Mouse (Mus musculus) telencephalon, adult 2 months (tissue): ENCODE data around the gene Srrm3.

Source experiments
- DNase-seq: peaks from one replicate; pipeline ENCODE4 v3.0.0-alpha.2; 2011; ENCODE audit warnings: low read depth, low spot score

The Srrm3 gene

DNA sequence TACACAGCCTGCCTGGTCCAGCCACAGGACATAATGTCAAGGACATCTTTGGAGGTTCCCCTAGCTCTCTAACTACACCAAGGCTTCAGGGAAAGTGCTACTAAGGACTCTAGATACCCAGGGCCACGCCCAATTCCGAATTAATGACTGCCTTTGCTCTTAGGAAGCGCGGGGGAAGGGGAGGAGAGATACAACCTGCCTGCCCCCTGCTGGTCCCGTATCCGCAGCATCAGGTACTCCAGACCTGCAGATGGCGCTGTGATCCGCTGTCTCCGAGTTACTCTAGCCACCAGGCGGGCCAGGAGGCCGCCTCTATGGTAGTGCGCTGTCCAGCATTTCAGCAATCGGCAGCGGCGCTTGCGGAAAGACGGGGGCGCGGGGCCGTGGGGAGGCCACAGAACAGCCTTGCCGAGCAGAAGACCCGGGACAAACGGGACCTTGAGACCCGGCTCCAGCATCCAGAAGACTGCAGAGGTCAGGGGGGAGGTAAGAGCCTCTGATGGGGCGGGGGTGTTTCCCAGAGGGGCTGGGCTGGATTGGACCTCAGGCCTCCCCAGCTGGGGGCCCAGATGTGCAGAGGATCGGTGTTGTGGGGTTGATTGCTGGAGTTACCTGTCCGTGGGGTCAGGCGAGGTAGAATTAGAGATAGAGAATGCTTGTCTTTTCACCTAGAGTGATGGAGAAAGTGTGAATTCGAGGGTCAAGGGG, at the start of gene Srrm3:
Gene Srrm3, plus strand, starts transcription at position 336 of the 708 bp plus-strand sequence.
- DNase-seq, result peak; percentile 87

DNA sequence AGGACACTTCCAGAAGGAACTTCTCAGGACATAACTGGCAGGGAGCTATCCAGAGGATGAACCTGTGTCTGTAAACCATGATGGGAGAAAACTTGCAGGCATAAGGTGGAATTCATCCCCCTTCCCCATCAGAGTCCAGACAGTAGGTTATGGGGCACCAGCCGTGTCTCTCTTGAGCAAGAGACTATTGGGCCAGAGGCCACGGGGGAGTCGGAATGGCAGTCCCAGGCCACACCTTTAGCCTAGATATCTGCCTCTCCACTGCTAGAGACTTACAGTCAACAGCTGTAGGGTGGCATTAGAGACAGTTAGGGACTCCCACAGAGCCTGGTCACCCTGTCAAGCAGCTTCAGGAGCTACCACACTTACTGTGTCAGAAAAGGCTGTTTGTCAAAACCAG, 44.8 kb upstream of the Srrm3 start:
- DNase-seq, result no peak

DNA sequence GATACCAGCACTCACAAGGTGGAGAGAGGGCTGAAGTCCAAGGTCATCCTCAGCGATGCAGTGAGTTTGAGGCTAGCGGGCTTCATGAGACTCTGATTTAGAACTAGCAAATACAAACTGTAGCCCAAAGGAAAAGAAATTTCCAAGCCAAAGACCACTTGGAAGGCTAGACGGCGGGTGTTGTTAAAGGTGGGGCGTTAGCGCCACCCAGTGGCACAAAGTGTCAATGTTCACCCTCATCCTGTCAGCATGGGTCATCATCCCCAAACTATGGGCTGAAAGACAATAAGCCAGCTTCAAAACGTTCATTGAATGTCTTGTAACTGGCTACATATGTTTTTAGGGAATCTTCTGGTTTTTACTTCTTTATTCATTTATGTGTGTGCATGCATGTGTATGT, 43.2 kb upstream of the Srrm3 start:
- no peak for DNase-seq

DNA sequence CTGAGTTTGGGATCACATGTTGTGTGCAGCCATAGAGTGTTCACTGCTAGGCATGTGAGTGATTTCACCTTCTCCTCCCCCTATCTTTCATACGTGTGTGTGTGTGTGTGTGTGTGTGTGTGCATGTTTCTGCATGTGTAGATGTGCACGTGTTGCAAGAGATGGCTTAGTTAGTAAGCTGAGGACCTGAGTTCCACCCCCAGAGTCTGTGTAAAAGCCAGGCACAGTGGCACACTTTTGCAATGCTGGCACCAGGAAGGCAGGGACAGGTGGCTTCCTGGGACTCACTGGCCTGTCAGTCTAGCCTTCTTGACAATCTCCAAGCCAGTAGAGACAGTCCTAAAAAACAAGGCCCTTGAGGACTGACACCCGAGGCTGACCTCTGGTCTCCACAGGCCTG, 41.7 kb upstream of the Srrm3 start:
- no peak for DNase-seq

DNA sequence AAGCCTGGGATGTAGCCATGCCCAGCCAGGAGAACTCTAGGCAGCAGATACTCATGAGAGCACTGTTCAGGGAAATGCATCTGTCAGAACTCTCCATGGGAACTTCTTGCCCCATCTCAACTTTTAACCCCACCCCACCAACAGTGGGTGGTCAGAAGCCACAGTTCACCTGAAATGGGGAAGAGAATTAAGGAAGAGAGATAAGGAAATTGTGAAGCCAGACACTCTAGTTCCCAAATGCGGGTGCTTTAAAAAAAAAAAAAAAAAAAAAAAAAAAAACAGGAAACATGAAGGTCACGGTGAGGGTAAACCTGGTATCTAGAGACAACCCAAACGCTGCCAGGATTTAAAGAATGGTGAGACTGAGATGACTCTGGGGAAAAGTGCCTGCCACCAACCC, 34.2 kb upstream of the Srrm3 start:
- DNase-seq, result no peak

DNA sequence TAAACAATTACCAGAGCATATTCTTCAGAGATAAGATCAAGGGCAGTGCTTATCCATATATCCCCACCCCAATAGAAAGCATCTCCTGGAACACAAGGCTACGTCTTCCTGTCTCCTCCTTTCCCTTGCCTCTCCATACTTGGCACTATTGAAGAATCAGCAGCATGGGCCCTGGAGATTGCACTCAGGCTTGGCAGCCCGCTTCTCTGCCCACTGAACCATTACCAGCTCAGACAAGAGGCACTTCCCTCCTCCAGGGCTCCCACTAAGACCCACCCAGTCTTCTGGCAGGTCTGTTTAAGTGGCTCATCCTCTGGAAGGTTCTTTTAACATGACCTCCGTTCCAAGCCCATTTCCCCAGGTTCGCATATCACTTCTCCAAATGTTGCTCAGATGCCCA, 30.1 kb upstream of the Srrm3 start:
- DNase-seq, result no peak

DNA sequence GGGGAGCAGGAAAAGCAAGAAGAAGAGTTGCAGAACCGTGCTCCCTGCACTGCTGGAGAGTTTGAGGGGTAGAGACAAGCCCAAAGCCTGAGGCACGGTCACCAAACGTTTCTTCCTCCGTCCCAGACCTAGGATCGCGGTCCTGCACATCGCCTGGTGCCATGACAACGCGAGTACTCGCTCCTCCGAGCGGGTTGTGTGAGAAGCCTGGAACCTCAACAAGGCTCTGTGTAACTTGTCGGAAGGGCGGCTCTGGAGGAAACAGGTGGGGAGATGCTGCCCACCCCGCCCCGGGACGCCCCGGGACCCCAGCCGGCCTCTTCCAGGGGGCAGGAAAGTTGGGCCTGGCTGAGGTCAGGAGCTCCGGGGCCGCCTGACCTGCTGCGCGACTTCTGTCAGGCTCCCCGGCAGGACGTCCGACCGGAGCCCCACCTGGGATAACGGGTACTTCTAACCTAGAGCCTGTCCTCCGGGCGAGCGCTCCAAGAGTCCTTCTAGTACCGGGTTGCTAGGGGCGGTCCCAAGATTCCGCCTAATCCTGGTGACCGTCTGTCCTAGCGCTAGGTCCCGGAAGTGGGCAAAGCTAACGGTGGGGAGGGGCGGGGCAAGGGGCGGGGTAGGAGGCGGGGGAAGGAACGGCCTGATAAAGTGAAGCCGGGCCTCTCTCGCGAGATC, 28.8 kb upstream of the Srrm3 start, which contains the start of gene Styxl1:
Gene Styxl1, minus strand, starts transcription at position 590 of the 675 bp plus-strand sequence.
- DNase-seq, result no peak

DNA sequence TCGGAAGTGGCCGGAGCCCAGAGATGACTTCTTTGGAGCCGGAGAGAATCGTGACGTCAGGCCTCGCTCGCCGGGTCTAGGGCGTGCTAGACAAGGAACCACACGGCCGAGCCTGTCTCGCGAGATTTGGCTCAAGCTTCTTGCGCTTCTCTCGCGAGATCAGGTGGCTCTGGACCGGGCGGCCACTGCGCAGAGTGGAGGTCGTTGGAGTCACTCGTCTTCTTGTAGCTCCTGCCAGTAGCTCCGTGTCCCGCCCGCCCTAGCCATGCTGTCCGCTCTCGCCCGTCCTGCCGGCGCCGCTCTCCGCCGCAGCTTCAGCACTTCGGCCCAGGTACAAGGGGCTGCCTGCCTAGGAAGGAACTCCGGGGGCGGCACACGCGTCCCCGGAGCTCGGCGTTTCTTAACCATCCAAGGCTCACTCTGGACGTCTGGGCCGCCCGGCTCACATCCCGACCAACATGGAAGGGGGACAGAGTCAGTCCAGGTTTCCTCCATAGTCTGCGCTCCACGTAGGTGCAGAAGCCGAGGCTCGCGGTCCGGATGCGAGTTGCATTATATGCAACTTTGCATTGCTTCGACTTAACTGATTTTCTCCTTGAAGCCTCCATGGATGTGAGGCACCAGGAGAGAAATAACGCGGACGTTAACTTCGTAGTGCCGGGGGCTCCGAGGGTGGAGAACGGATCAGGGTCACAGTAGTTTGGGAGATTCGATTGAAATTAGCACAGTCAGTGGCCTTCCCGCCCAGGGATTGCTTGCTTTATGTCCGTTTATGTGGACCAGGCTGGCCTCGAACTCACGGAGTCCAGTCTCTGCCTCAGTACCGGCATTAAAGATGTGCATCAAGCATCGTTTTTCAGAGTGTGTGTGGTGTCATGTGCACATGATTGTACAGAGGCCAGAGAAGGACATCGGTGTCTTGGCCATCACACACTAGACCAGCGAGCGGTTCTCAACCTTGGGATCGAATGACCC, 27.9 kb upstream of the Srrm3 start, which contains the start of gene Mdh2:
Gene Mdh2, plus strand, starts transcription at position 10 of the 975 bp plus-strand sequence.
- DNase-seq, result peak; percentile 100

DNA sequence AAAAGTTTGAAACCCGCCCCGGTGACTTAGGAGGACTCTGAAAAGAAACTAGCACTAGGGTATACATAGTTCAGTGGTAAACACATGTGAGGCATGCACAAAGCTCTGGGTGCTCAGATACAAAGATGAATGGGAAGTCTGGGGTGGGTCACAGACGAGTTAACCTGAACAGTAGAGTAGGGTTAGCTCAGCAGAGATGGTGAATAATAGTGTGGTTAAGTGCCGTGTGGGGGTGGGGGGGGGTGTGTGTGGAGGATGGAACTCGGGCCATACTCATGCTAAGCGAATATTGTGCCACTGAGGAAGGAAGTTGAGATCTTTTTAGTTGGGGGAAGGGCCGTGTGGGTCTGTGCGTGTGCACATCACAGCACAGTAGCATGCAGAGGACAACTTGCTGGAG, 26.4 kb upstream of the Srrm3 start:
- no peak for DNase-seq

DNA sequence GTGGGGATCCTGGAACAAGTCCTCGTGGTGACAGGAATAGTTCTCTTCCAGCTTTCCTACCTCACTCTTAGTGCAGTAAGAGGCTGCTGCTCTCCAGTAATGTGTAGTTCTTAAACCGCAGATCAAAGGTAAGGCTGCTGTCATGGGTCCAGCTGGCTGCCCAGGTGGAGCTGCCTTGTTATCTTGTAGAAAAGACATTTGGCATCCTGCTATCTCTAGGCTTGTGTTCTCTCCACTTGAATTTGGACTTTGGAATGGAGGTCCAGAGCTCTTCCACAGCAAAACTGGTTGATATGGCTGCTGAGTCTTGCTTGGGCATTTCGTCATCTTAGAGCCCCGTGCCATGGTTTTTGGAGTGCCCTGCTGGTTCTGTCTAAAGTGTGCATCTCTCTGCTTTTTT, 23.8 kb upstream of the Srrm3 start:
- no peak for DNase-seq

DNA sequence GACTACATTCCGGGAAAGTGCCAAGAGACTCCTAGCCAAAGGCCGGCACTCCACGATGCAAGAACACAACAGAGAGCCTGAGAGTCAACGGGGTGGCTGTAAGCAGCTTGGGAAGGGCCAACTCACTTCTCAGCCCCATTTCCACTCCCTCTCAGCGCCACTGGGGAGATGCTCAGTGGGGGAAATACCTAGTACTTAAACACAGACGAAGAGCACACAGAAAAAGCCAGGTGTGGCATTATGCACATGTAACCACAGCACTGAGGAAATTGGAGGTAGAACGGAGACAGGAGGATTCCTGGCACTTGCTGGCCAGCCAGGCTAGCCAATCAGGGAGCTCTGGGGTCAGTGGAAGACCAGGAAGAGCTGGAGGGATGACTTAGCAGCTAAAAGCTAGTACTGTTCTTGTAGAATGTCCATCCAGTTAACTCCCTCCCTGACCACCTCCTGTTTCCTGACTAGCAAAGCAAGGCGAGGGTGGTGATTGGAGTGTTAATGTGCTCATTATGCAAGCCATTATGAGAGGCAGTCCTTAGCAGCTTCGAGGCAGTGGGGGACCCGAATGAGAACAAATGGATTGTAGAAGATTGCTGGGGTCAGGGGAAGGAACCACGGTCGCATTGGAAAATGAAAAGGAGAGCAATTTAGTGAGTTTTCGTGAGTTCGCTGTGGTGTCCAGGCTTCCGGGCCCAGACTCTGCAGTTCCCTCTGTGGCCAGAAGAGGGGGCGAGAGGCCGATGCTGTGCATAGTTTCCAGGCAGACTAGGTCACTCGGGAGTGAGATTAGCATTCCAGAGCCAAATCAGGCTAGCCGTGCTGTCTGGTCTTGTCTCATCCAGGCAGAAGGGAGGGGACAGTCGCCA, 12.5 kb upstream of the Srrm3 start:
- peak; percentile 57 for DNase-seq

DNA sequence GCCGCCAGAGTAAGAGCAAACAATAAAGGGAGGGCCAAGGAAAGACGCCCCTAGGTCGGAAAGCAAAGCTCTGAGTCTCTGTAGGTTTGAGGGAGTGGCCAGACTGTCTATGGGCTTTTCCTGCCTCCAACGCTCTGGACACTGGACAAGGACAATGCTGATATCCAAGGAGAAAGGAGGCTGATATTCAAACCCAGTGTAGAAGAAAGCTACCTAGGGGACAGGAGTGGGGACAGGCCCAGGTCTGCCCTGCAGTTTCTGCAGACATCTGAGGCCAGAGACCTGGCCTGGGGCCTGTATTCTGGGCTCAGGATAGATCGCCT, 11.9 kb upstream of the Srrm3 start:
- DNase-seq, result no peak

DNA sequence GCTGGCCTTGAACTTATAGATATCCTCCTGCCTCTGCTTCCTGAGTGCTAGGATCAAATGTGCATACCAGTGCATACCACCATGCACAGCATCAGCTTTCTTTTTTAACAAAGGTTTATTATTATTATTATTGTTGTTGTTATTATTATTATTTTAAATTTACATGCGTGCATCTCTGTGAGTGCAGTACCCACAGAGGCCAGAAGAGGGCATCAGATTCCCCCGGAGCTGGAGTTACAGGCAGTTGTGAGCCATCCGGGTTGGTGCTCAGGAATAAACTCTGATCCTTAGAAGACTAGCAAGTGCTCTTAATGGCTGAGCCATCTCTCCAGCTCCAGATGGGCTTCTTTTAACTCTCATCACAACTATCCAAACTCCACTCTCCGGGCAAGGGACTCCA, 6.9 kb upstream of the Srrm3 start:
- no peak for DNase-seq

DNA sequence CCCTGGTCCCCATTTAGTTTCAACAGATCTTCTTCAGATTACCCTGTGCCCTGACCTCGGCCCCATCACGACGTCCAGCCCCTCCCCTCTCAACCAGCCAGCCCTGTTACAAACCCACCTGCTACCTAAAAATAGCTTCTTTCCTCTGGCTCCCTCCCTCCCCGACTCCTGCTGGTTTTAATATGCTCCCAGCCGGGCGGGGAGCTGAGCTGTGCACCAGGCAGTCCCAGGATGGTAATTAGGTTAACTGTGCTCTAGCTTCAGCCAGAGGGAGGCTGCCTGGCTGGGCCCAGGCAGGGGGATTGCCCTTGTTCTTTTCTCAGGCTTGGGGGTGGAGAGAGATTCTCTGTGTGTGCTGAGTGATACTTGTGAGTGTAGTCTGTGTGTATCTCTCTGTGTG, 5.8 kb upstream of the Srrm3 start:
- DNase-seq, result no peak

DNA sequence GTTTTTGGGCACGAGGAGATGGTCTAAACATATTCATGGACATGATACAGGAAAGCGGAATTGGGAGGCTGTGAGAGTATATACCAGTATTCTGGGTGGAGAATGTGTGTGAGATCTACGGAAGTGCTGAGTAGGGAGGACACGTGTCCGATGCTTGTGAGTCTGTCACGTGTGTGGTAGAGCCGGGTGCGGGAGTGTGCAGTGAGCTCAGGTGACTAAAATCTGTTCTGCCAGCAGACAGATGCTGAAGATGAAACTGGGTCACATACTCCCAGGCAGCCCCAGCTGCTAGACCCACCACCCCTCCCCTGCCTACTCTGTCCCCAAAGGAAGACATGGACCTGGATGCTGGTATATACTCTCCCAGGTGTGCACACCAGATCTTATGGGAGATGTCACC, 4.0 kb upstream of the Srrm3 start:
- no peak for DNase-seq

DNA sequence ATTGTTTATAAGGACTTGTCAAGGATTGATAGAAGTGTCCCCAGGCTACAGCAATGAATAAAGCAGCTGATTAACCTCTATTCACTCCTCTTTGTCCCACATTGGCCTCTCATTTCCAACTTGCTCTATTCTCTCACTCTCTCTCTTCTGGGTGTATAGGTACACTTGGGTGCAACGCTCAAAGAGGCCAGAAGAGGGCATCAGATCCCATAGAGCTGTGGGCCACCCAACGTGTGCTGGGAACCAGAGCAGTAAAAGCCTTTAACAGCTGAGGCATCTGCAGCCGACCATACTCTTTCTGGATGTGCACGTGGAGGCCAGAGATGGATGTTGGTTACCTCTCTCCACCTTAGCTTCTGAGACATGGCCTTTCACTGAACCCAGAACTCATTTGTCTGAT, 3.6 kb upstream of the Srrm3 start:
- no peak for DNase-seq

DNA sequence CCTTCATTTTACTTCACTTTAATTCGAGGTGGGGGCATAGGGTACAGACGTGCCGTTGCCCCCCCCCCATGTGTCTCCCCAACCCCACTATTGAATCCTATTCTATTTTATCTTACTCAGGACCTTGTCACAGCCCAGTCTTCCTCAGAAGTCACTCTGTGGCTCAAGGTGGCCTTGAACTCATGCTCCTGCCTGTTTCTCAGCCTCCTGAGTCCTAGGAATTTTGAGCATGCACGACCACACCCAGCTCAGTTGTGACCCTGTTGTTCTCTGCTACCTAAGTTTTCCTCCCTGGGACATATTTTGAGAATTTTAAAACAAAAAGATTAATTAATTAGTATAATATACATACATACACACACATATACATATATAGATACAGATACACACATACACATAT, 3.0 kb upstream of the Srrm3 start:
- DNase-seq, result no peak

DNA sequence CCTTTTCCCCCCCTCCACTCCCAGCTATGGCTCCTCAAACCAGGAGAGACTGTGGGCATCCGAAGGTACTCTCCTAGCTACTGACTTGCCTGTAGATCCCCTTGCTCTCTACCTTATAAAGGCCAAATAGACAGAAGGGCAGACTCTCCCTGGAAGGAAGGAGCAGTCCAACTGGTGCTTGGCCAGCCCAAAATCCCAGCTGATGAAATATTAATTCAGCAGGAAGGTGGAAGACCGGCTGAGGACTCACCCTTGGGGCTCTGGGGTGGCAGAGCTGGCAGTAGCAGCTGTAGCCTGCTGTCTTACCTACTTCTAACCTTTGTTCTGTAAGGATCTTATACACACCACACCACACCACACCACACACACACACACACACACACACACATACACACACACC, 2.0 kb upstream of the Srrm3 start:
- no peak for DNase-seq

DNA sequence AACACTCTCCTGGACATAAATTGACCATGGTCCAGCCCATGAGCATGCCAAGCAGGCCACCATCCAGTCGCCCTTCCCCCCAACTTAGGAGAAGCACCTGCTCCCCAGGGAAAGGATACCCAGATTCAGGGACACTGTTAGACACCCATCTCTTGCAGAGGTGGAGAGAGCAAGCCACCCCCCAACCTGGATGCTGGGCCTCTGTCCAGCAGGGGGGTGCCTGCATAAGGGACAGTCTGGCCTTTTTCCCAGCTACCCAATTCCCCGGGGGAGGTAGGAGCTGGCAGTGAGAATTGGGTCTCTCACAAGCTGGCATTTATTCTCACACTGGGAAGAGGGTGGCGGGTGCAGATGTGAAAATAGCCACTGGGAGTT, 560 bp downstream of the Srrm3 start:
- DNase-seq, result no peak

DNA sequence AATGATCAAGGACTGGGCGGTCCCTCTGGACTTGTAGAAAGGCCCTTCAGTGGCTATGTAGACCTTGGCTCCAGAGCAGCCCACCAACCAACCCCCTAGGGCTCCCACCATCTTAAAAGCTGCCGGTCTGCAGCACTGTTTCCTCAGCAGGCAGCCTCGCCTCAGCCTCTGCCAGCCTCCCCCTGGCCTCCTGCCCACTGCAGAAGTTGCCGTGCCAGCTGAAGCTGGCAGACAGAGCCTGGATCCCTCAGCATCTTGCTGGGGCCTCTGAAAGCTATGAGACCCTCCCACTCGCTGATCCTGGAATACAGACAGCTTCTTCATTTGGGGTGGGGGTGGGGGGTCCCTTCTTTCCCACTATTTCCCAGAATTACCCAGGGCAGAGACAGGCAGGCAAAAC, 6.3 kb downstream of the Srrm3 start:
- DNase-seq, result no peak

DNA sequence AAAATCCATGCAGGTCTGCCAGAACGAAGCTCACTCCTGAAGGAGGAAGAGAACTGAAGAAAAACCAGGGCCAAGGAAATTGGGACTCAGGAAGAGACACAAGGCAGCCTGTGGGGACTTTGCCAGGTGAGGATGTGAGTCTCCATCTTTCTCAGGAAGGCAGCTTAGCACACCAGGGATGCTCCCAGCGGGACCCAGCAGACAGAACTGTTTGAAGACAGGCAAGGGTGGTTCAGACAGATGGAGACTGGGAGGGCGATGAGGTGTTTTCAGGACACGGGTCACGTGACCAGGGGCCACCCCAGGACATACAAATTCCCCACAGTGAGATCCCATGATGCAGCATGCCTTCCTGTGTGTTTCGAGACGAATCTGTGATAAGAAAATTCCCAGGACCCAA, 11.8 kb downstream of the Srrm3 start:
- no peak for DNase-seq
